Mouse (Mus musculus) cerebellum, adult 11 months (tissue): ENCODE measurements around the gene Vkorc1.

ENCODE experiments used
- DNase-seq: peaks from one replicate; pipeline ENCODE4 v3.0.0; 2022

Vkorc1 gene

GRCm38 (mm10) chr7:127875627-127876001 lies 19.8 kb downstream of the Vkorc1 start:
- DNase-seq, result peak; percentile 95

GRCm38 (mm10) chr7:127874812-127875626 lies 20.4 kb downstream of the Vkorc1 start:
- DNase-seq, result no peak

DNA sequence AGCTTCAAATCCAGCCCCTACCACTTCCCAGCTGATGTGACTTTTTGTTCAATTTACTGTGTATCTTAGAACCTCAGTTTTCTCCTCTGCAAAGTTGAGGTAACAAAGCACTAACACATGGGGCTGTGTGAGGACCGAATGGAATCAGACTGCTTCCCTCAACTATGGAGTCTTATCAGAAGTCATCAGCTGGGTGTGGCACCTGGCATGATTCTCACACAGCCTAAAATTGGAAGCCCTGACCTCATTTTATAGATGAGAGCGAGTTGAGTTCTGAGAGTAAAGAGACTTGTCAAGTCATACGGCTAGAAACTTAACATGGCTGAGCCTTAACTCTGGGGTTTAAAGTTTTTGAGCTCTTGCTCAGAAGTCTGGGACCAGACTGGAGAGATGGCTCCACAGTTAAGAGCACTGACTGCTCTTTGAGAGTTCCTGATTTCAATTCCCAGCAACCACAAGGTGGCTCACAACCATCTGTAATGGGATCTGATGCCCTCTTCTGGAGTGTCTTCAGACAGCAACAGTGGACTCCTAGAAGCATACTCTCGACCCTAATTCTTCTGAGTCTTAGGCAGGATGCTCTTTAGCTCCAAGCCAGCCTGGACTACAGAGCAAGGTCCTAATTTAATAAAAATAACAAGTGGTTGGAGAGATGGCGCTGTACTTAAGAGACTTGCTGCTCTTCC lies 25.1 kb downstream of the Vkorc1 start:
- no peak for DNase-seq

- no peak for DNase-seq
These were observed 26.1 kb downstream of the Vkorc1 start for GRCm38 (mm10) chr7:127869149-127869810.

- DNase-seq, result no peak
These were observed 27.8 kb downstream of the Vkorc1 start for GRCm38 (mm10) chr7:127867641-127868040.

GRCm38 (mm10) chr7:127866434-127866833 lies 29.0 kb downstream of the Vkorc1 start:
- no peak for DNase-seq

GRCm38 (mm10) chr7:127858258-127858657 lies 37.2 kb downstream of the Vkorc1 start:
- no peak for DNase-seq

DNA sequence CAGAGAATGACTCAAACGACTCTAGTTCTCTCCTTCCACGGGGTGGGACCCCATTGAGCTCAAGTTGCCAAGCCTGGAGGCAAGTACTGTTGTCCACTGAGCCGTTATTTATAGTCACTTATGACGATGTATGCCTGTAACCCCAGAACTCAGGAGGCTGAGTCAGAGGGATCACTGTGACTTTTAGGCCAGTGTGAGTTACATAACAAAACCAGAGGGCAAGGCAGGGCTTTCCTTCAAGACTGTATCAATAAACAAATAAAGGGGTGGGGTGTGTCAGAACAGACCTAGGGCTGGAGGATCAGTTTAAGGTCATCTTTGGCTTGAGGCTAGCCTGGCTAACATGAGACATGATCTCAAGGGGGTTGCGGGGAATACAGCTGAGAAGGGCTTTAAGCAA lies 44.5 kb downstream of the Vkorc1 start:
- no peak for DNase-seq

DNA sequence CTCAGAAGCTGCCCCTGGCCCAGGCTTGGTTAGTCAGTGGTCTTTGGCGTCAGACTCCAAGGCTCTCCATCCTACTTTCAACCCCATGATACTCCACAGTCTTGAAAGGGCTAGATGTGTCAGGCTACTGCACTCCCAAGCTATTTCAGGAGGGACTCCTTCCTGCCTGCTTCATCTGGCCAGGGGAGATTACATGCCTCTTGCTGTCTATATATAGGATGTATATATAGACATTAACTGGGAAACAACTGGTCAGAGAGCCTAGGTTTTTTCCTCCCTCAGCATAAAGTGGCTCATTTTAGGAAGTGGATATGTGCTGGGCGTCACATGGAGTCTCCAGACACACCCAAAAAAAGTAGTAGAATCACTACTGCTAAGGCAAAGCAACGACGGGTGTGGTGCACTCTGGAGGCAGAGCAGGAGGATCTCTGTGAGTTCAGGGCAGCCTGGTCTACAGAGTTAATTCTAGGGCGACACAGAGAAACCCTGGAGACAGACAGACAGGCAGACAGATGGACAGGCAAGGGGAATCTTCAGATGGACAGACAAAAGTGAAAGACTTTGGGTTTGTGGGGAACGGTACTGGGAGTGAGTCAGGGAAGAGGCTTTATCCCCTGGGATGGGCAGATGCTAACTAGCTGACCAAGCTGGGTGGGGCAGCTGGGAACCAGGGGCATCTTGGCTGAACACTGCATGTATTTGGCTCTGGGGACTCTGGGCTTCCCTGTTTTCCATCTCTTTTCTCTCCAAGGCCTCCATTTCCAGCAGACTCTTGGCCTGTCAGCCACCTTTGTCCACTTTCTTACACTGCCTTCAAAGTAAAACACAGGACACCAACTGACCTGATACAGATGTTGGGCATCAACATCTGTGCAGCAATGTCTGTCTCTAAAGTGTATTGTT lies 45.2 kb downstream of the Vkorc1 start:
- no peak for DNase-seq
